Mouse (Mus musculus) spleen, adult 18-20 months (tissue): ENCODE data around the gene Ccdc63.
"Not testable (repeated sequence)": the region's sequence is repeated elsewhere in the genome, so short reads cannot be mapped to it uniquely, and the experiment has no call there.

Source experiments
- DNase-seq, 2 experiments: peaks; one replicate each; pipeline ENCODE4 v3.0.0; 2022; ENCODE audit warnings: mixed read lengths in 2 of 2

The Ccdc63 gene

DNA sequence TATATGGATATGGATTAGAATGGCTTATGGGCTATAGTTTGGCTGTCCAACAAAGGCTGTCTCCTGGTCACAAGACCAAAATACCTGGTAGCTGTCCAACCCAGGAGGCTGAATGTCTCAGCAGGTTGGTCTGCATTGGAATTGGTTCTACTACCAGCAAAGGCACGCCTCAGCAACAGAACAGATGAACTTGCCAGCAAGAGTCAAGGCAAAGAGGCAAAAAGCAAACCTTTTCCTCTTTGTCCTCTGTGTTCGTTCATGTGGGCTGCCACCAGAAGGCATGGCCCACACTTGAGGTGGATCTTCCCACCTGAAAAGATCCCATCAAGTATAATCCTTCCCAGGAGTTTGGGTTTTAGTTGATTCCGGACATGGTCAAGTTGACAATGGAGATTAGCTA is at the start of gene Ccdc63:
Gene Ccdc63, minus strand, starts transcription at position 101 of the 400 bp plus-strand sequence.
- no peak for DNase-seq

DNA sequence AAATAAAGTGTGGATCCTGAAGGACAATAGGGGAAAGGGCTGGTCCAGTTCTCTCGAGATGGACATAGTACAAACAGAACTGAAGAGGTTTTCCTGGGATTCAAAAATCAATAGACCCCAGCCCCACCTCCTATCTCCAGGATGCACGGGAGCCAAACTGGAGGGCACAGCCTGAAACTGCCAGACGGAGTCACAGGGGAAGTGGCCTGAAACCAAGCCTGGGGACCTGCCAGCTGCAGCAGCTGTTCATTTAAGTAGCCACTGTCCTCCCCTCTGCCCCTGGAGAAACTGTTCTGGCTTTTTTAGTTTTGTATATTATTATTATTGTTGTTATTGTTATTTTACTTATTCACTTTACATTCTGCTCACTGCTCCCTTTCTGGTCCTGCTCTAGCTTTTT is 48.5 kb upstream of the Ccdc63 start:
- no peak for DNase-seq

DNA sequence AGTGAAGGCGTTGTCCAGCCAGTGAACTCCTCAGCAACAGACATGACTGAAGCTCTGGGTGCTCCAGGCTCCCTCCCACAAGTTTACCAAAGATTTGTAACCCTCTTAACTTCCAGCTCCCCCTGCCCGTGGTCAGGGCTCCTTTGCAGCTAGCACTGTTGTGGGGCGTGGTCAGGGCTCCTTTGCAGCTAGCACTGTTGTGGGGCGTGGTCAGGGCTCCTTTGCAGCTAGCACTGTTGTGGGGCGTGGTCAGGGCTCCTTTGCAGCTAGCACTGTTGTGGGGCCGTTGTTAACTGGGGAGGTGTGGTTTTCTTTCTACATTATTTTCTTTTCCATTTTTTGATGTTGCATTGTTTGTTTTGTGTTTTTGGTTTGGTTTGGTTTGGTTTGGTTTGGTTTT is 44.2 kb upstream of the Ccdc63 start:
- DNase-seq, result not testable (repeated sequence)

DNA sequence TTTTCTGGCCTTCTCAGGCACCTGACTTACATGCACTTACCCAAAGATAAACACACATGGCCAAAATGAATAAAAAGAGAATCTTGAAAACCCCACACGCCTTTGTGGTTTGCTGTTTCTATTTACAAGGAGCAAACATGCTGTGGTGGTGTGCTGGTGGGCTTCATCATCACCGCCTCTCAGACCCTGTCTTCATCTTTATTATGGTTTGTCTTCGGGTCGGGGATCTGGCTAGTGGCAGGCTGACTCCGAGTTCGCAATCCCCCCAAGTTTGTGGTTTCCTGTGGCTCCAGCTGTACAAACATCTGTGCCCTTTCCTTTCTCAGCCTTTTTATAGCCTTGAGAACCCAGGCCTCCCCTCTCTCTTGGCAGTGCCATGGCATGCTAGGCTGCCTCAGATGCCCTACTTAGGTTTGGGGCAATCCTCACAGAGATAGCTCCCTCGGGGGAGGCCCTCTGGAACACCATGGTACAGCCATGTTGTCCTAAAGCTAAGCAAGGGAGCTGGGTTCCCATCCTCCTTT is 43.7 kb upstream of the Ccdc63 start:
- no peak for DNase-seq

DNA sequence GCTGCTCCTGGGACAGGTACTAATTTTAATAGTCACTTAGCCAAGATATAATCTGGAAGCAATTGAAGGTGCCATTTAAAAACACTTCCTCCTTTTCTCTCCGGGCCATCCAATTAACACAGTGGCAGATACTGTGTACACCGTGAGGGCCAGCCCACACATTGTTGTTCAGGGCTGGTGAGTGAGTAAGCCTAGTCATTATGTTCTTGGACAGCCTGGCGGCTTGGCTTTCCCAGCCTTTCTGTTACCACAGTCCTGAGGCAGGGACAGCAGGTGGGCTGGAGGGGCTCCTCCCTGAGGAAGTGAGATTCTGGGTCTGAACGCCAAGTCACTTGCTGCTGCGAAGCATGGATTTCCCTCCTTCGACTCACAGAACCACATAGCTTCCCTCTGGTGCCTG is 39.0 kb upstream of the Ccdc63 start:
- no peak for DNase-seq

DNA sequence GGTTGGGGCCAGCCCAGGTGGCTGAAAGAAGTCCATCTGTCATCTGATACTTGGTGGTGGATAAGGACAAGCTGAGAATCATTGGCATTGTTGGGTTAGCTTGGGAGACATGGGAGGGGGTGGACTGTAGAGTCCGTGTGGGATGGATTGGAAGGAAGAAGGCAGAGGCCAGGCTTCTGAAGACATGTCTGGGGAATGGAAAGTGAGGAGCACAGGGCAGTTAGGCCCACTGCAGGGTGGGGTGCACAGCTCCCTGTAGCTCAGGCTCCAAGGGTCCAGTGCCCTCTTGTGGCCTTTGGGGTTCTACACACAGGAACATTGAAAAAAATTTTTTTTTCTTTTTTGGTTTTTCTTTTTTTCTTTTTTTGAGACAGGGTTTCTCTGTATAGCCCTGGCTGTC is 35.8 kb upstream of the Ccdc63 start:
- DNase-seq, result peak; percentile 32 to 56

DNA sequence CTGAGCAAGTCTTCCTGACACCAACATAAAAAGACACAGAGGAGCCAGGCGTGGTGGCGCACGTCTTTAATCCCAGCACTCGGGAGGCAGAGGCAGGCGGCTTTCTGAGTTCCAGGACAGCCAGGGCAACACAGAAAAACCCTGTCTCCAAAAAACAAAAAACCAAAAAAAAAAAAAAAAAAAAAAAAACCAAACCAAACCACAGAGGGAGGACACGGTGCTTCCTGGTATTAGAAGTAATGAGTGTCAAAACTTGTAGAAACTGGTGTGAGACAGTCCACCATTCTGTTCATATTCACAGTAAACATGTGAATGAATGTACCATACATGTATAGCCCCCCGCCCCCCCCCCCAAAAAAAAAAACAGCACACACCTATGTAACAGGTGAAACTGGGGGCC is 35.3 kb upstream of the Ccdc63 start:
- no peak for DNase-seq

DNA sequence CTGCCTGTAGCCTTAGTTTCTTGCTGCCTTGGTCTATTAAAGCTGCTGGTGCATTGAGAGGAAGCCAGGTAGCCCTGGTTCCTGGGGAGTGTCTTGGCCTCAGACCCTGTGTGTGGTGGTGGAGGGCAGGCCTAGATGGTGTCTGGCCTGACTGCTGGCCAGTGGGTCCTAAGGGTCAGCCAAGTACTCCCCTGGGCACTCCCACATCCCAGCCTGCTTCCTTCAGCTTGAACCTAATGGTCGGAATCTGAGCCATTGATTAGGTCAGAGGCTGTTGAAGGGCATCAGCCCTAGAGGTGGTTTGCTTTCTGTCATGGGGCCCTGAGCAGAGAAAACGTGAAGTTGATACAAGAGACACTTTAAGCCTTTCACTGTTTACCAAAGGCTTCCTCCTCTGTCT is 34.8 kb upstream of the Ccdc63 start:
- no peak for DNase-seq

DNA sequence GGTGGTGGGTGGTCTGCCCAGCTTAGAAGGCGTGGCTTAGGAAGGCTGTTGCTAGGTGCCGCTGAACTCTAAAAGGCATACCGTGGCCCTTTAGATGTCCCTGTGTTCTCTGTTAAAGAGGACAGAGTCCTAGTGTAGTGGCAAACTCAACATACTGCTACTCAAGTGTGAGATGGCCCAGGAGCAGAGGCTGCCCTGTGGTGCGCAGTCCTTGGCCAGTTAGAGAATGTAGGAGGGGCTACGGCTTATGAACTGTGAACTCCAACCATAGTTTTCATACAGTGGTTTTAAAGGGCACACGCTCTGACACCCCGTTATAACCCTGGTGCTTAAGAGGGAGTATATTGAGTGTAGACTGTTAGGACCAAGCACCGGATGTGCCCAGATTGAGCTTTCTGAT is 30.4 kb upstream of the Ccdc63 start:
- DNase-seq, result no peak

DNA sequence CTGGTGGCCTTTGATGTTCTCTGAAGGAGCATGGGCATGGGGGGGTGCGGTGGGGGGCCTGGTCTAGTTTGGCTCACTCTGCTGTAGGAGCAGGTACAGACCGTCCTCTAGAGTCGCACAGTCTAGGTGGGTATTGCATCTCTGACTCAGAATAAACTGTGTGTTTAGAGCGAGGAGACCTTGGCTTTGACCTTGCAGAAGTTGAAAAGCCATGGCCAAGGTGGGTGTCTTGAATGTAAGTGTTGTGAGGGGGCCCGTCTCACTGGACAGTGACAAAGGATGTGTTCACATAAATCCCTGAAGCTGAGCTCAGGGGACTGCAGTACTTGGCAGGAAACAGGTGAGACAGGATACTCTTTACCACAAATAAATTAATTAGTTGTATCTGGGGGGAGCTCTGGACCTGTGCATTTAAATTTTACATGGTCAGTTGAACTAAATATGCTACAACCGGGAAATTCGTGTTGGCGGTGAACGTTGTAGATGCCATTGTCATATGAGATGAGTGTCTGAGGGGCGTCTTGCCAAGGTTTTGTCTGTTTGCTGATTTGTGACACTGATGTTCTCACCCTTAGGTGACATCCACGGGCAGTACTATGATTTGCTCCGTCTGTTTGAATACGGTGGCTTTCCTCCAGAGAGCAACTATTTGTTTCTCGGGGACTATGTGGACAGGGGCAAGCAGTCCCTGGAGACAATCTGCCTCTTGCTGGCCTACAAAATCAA is 27.9 kb upstream of the Ccdc63 start:
- DNase-seq, result no peak

DNA sequence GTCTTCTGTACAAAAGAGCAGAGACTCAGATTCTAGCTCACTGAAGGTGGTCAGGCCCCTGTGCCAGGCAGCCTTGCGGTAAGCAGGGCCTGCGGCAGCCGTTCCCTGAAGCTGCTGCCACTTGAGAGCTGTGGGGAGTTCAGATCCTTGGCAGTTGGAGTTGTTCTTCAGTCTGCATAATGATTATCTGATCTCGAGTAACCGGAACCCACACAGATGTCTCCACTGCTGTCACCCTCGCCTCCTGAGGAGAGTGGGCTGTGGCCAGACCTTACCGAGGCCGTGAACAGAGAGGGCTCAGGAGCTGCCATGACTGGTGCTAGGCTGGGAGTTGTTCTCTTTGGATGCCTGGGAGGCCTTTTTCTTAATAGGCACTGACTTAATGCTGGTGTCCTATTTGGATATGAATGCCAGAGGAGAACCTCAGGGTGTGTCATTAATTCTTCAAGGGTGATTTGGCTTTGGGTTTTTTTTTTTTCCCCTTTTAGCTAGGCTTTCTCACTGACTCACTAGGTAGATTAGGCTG is 26.1 kb upstream of the Ccdc63 start:
- DNase-seq, result no peak

DNA sequence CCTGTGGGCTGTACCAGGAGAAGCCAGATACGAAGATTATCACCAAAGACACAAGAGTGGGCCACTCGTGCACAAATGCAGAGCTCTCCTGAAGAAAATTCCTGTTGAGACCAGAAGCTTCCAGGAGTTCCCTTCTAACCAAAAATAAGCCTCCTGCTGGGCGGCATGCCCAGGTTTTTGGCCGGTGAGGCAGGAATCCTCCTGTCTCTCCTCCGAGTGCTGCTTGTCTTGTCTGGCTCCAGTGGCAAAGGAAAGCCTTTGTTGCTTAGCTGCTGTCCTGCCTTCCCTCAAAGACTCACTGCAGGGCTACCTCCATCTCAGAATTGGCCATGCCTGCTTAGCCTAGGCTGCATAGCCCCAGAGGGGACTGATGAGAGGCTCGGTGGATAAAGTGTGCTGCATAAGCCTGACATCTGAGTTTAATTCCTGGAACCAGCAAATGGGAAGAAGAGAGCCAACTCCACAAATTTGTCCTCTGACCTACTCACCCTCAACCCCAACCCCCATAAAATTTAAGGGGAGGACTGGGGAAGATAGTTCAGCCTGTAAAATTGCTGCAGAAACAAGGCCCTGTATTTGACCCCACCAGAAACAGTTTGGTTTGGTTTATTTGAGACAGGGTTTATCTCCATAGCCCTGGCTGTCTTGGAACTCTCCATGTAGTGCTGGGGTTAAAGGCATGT is 24.8 kb upstream of the Ccdc63 start:
- no peak for DNase-seq

DNA sequence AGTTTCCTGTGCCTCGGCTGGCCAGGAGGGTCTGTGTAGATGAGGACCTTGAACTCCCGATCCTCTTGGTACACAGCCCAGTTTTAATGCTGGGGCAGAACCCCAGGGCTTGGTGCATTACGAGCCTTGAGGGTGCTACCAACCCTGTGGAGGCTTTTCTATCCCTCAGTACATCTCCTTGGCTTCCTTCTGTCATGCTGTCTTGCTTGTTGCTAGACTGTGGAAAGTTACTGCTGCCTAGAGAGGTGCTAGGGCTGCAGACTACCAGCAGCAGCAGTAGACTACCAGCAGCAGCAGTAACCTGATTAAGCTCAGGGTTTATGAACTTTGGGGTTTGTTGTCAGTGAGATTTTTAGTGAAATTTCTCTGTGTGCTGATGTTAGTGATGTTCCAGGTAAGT is 23.4 kb upstream of the Ccdc63 start:
- no peak for DNase-seq

DNA sequence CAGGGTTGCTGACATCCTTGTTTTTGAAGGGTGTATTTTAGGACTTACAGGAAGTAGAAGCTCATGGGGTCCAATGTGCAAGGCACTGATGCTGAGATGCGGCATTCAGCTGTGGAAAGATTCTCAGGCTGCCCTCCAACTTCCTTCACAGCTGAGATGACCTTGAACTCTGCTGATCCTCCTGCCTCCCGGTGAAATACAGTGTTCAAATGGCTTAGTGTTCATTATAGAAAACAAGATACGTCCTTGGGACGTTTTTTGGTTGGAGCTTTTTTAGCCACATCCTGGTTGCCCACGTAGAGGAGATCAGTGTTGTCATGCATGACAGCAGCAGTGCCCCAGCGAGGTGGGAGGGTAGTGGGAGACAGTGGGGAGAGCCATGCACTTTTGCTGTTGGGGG is 22.6 kb upstream of the Ccdc63 start:
- DNase-seq, result no peak

DNA sequence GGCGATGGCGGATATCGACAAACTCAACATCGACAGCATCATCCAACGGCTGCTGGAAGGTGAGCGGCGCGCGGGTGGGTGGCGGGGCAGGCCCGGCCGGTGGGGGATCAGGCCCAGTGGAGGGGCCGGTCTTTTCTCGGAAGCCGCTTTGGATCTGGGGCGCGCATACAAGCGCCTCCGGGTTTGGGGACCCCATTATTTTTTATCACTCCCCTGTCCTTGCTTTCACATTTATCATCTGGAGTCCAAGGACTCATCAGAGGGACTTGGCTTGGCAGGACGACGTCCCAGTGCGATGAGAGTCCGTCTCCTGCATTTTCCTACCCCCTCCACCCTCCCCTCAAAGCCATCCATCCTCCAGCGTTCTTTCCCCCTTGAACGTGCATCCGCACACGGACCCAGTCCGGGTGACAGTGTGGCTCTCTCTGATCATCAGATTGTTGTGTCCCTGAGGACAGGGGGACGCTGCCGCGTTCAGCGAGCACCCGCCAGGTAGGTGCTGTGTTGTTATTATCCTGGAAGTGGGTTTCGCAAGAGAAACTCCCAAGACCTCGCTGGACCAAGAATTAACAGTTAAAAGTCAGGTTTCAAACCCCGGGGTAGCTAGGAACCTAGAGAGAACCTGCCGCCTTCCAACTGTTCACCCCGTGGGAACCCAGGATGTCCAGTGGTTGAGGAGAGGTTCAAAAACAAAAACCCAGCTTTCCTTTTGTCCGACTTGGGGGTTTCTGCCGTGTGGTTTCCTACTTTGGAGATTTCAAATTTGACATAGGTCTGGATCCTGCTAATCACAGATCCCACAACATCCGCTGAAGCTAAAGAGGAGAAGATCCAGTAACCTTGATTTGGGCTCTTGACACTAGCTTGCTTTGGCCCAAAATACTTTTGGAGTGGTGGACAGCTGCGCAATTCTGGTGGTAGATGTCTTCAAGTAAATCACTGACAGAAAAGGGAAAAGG is 18.2 kb upstream of the Ccdc63 start:
- DNase-seq, result peak; percentile 23 to 33

DNA sequence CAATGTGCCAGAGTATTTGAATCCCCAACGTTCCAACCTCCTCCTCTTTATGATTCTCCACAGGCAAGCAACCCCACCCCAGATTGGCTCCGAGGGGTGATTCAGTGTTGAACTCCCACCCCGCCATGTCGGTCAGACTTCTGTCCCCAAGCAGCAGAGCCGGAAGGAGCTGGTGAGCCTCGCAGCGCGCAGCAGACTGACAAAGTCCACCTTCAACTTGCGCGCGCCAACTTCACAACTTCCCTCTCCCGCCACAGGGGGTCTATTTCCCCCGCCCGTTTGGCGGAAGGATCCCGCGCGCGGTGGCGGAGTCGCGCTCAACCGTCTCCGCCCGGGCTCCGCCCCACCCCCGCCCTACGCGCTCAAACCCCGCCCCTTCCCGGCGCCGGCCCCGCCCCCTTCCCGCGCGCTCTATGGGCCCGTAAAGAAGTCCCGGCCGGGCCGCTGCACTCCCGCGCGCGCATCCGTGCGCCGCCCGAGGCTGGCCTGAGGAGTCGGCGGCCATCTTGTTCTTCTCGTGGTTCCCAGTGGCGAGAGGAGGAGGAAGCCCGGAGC is 17.3 kb upstream of the Ccdc63 start, which contains the start of gene Ppp1cc:
Gene Ppp1cc, plus strand, starts transcription at position 452 of the 555 bp plus-strand sequence.
- peak; percentile 86 to 88 for DNase-seq

DNA sequence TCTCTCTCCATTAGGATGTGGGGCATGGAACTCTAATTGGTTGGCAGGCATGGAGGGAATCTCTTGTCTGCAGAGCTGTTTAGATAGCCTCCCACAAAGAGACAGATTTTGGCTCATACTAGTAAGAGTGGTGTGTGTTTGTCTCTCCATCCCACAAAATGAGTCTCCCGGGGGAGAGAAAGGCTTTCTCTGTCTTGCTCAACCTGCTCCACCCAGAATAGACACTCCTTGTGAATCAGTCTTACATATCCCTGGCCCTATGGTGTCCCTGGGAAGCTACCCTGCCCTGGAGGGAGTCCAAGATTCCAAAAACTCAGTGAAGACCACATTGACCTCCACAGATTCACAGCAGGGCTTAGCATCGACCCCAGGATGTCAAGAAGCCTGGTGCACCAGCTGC is 15.9 kb upstream of the Ccdc63 start:
- no peak for DNase-seq

DNA sequence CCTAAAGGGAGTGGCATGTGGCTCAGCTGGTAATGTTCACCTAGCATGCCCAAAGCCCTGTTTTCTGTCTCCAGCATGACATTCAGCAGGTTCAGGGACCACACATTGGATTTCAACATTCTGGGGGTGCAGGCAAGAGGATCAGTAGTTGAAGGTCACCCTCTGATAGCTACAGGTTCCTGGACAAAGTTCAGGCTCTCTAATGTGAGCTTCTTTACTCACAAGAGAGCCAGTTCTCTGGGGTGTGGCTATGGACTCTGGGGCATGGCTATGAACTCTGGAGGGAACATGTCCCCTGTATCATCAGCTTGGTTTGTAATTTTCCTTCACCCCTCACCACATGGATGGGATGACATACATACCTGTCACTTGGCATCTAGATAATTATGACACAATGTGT is 15.0 kb upstream of the Ccdc63 start:
- no peak for DNase-seq

DNA sequence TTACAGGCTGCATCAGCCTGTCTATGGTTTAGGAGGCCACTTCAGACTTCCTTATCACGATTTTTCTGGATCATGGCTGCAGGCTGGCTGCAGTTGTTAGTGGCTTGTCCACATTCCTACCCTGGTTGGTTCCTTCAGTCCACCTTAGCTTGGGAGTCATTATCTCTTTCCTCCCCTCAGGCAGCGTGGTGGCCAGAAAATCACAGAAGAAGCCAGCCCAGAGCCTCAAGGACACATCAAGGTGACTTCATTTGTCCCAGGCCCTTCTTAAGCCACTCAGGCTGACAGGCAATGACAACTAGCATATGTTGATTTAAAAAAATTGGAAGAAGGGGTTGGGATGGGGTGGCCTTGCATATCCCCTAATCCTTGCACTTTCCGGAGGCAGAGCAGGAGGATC is 14.2 kb upstream of the Ccdc63 start:
- no peak for DNase-seq

DNA sequence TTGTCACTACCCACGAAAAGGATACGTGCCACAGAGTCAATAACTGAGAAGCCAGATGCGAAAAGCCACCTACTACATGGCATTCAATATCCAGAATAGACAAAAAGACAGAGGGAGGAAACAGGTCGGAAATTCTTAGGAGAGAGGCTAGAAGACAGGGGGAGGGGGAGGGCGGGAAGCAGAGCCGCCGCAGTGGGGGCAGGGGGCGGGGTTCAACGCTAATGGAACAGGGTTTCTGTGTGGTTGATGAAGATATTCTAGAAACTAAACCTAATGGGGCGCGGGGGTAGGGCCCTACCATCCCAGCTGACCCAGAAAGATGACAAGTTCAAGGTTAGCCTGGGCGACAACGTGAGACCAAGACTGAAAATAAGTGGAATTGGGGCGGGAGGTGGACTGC is 13.4 kb upstream of the Ccdc63 start:
- DNase-seq, result no peak

DNA sequence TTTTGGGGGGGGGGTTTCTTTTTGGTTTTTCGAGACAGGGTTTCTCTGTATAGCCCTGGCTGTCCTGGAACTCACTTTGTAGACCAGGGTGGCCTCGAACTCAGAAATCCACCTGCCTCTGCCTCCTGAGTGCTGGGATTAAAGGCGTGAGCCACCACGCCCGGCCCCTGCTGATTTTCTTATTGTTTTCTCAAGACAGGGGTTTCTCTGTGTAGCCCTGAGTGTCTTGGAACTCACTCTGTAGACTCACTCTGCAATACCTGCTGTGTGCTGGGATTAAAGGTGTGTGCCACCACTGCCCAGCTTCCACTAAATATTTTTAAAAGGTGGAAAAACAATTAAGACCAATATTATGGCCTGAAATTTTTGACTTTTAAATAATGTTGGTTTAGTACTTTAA is 11.9 kb upstream of the Ccdc63 start:
- DNase-seq, result not testable (repeated sequence)

DNA sequence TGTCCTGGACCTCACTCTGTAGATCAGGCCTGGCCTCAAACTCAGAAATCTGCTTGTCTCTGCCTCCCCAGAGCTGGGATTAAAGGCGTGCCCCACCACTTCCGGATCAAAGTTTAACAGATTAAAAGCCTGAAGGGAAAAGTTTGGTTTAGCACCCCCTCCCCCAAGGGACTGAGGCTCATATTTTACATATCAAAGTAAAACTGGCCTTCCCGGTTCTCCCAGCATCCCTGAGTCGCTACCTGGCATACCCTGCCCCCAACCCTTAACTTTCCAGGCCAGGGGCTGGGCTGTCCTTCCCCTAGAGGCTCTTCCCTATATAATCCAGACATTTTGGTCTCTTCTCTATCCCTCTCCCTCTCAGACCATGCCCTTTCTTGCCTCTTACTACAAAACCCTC is 8.6 kb upstream of the Ccdc63 start:
- no peak for DNase-seq

DNA sequence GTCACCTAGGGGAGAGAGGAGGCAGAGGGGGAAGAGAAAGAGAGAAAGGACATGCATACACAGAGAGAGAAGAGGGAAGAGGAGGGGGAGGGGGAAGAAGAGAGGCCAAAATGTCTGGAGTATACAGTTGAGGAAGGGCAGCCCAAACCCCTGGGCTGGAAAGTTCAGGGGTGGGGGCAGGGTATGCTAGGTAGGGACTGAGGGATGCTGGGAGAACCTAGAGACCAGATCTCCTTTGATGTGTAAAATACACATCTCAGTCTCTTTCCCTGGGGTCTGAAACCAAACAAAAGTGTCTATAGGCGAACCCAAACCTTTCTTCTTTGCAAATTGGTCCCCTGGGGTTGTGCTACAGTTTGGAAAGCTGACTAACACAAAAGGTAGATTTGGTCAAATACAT is 7.5 kb upstream of the Ccdc63 start:
- no peak for DNase-seq
